Mouse (Mus musculus): ENCODE measurements around the gene Lsamp.

The Lsamp gene

DNA sequence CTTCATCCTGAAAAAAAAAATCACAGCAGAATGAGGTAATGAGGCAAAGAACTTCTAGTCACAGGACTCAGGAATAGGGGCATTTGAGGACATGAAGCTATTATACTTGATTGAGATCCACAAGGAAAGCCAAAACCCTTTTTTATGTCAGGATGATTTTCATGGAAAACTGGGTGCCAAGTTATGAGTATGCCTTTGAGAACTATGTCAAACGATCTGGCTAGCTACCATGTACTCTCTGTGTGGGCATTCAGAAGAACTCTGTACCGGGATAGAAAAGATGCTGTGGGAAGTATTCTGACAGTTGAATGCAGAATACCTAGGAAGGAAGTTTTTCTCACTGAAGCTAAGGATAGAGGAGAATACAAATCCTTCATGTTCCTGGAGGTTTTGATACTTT is 1801.4 kb downstream of the Lsamp start:
- no peak for DNase-seq (ENCODE audit: low spot score)

DNA sequence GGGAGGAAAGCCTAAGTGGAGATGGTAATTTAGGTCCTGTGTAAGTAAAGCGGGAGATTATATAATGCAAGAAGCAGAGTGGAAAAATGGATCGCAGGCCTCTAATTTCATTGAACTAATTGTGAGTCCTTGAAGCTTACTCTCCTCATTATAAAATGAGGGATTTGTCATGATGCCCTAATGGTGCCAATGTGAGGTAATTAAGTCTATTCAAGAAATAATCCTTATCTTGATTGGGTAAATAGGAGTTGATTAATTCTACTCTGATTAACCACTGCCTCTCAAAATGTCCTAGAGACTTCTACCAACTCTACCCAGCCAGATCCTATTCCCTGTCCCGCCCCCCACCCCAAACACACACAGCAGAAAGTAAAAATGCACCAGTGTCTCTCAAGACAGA is 1802.5 kb downstream of the Lsamp start:
- DNase-seq (ENCODE audit: low spot score) = no peak

DNA sequence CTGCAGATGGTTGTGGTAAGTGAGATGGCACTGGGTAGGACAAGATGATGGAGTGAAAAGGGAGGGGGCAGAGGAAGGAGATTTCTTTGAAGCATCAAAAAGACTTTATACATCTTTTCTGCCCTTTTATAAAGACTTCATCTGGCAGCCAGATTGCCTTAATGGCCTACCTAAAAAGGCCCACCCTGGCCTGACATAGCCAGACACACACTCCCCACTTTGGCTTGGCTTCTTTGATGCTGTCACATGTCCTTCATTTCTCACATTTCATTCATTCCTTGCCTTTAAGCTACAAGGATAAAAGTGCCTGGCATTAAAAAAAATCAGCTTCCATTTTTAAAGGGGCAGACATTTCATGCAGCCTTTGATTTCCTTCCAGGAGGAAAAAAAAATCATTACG is 1803.0 kb downstream of the Lsamp start:
- no peak for DNase-seq (ENCODE audit: low spot score)

DNA sequence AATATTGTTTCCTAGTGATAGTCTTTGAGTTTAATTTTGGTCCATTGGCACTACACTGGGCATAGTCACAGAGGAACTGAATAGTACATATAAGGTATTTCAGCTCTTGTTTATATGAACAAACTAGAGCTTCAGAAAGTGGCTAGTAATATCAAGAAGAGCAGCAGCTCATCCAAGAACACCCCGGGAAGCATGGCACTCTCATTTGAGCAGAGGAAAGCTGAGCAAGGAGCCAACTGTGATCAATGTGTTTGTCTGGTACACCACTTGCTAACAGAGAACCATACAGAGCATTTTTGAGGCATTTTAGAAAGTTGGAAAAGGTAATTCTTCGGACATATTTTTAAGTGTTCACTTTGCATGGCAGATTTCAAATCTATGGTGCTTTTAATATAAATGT is 1805.9 kb downstream of the Lsamp start:
- DNase-seq (ENCODE audit: low spot score) = no peak

GRCm38 (mm10) chr16:41820369-41820768 is 1836.2 kb downstream of the Lsamp start:
- DNase-seq (ENCODE audit: low spot score) = no peak

GRCm38 (mm10) chr16:41826899-41827604 is 1842.9 kb downstream of the Lsamp start:
- DNase-seq (ENCODE audit: low spot score) = no peak

GRCm38 (mm10) chr16:41827605-41827948 is 1843.4 kb downstream of the Lsamp start:
- DNase-seq (ENCODE audit: low spot score) = no peak

- no peak for DNase-seq (ENCODE audit: low spot score)
Measured at GRCm38 (mm10) chr16:41834637-41835036, 1850.5 kb downstream of the Lsamp start.

GRCm38 (mm10) chr16:41835745-41836144 is 1851.6 kb downstream of the Lsamp start:
- DNase-seq (ENCODE audit: low spot score) = no peak

DNA sequence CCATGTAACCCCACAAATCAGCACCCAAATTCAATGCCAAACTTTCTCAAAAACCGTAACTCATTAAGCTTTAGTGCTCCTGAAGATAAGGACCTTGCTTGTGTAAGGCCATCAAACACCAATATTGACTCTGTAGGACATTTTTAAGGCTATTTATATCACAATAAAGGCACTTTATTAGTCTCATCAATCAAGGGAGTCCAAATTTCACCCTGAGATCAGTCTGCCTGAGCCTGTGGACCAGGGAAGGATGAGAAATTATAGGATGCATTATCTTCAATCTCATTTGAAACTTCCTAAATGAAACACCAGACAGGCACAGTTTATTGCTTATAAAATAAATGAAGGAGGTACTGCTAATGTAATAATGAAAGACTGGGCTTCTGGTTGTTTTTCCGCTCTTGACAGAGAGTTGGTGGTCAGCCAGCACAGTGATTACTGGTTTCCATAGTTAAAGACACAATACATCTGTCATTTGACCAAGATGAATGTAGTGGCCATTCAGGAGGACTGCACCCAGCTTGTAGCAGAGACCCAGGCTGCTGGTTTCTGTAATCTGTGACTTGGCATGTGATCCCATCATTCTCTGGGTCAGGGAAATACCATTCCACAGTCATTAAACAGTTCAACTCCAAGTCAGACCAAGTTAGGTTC is 1855.7 kb downstream of the Lsamp start:
- no peak for DNase-seq (ENCODE audit: low spot score)

- DNase-seq (ENCODE audit: low spot score) = no peak
Measured at GRCm38 (mm10) chr16:41846903-41847302, 1862.7 kb downstream of the Lsamp start.

DNA sequence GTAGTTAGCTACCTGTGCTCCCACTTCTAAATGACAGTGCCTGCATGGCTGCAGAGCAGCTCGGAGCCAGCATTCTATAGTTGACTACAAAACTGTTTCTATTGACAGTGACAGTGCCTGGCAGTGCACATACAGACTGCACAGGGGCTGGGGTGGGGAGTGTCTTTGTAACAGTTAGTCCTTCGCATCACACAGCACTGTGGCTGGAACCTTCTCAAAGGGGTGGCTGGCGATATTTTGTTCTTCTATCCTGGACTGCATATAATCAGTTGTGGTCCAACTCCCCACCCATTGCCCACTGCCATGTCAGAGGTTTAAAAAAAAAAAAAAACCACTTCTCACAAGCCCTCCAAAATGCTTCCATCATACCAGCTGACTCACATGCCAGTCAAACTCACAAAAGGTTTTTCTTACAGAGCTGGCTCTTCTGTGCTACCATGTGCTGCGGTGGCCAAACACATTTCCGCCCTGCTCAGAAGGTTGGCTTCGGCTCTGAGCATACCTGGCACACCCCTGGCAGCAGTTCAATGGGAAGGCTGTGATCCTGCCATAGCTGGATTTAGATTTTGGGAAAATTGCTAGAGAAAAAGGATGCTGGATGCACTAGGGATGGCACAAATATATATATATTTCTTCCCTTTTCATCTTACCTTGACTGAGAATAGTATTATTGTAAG is 1887.9 kb downstream of the Lsamp start:
- no peak for DNase-seq (ENCODE audit: low spot score)

DNA sequence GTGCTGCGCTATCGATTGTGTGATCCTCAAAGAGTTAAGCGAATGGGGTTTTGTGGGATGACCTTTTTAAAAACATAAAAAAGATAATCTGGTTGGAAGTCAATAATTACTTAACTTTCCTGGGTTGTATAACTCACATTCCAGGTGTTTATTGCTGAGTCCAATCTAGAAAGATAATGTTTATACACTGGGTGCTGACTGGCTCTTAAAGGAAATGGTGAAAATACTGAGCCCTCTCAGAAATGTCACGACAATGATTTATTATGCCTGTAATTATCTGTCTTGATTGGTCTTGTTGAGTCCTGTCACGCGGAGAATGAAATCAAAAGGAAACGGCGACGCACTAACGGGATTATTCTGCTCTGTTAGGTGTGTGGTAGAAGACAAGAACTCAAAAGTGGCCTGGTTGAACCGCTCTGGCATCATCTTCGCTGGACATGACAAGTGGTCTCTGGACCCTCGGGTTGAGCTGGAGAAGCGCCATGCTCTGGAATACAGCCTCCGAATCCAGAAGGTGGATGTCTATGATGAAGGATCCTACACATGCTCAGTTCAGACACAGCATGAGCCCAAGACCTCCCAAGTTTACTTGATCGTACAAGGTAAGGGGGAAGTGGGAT is 1904.5 kb downstream of the Lsamp start:
- DNase-seq (ENCODE audit: low spot score) = no peak

GRCm38 (mm10) chr16:41900783-41901182 is 1916.6 kb downstream of the Lsamp start:
- DNase-seq (ENCODE audit: low spot score) = no peak

DNA sequence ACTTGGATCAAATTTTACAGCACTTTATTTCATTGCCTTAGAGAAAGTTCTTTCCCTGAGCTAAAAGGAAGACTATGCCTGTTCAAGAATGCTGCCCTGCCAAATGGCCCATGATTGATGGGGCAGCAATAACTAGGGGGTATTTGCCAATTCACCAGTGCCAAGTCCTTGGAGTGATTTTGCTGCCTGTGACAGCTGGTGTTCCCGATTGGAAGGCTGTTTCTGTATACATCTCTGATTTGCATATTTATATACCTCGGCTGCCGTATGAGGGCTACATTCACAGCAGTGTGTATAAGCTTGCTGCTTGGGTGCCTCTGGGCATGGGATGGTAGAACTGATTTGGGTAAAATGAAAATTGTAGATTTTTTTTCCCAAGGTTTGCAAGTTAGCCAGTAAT is 1919.5 kb downstream of the Lsamp start:
- DNase-seq (ENCODE audit: low spot score) = no peak

DNA sequence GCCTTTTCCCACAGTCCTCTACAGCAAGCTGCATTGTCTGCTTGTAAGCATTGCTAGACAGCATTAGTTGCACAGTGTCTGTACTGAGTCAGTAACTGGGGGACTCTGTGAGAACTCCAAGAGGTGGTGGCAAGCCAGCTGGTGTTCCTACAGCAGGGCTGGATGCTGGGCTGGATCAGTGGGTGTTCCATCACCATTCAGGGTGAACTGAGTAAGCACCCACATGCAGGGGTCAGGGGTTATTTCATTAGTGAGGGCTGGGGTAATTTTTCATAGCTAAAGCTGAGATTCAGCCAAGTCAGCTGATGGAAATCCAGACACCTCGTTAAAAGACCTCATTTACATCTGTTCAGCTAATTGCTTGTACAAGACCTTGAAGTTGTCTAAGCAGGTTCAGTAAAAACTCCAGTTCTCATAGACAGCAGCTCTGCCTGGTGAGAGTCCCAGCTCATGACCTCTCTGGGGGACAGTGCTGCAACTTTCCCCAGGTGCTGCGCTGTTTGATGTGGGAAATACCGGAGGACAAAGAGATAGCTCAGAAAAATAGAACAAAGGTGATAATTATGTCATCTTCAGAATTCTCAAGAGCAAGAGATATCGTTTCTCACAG is 1928.5 kb downstream of the Lsamp start:
- no peak for DNase-seq (ENCODE audit: low spot score)

GRCm38 (mm10) chr16:41913346-41913745 is 1929.2 kb downstream of the Lsamp start:
- no peak for DNase-seq (ENCODE audit: low spot score)

- no peak for DNase-seq (ENCODE audit: low spot score)
Measured at GRCm38 (mm10) chr16:41916342-41916741, 1932.2 kb downstream of the Lsamp start.

- no peak for DNase-seq (ENCODE audit: low spot score)
Measured at GRCm38 (mm10) chr16:41917057-41917821, 1933.1 kb downstream of the Lsamp start.

GRCm38 (mm10) chr16:41929546-41929945 is 1945.4 kb downstream of the Lsamp start:
- DNase-seq (ENCODE audit: low spot score) = no peak

GRCm38 (mm10) chr16:41935701-41936100 is 1951.5 kb downstream of the Lsamp start:
- DNase-seq (ENCODE audit: low spot score) = no peak

Measured in lung, postnatal 25 days (tissue).